Mouse (Mus musculus): ENCODE data around the gene Iqsec1.

The Iqsec1 gene

DNA sequence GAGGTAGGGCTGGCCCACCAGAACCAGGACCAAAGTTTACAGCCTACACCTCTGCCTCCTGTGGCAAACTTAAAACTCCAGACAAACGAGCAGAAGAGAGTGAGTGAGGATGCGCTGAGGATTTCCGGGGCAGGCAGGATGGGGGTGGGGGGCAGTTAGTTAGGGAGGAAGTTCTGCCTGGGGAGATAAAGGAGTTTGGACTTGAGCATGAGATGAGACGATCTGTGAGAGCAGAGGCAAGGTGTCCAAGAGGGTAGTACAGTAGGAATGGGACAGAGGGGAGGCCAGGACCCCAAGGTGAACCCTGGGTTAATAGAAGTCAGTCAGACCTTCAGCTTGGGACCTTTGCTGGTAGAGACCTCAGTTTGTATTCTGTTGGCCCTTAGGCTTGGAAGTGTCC lies 370.2 kb downstream of the Iqsec1 start:
- DNase-seq (ENCODE audit: low spot score), result no peak

- no peak for DNase-seq (ENCODE audit: low spot score)
Observed at GRCm38 (mm10) chr6:90616481-90616880, 372.0 kb downstream of the Iqsec1 start.

- DNase-seq (ENCODE audit: low spot score), result no peak
Observed at GRCm38 (mm10) chr6:90615991-90616390, 372.5 kb downstream of the Iqsec1 start.

DNA sequence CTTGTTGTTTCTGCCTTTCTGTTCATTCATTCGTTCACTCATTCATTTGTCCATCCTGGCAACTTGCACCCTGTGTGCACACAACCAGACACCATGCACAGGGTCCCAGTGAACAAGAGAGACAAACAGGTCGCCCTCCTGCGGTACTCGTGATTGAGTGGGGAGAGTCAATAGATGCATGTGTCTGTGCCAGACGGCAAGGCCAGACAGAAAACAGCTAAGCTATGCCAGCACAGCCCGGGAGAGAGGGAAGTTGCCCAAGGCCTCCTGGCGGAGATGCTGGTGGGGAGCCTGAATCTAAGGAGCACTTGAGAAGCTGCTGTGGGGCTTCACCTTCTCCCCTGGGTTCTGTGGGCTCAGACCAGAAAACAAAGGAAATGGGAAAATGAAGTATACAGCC lies 373.1 kb downstream of the Iqsec1 start:
- no peak for DNase-seq (ENCODE audit: low spot score)

DNA sequence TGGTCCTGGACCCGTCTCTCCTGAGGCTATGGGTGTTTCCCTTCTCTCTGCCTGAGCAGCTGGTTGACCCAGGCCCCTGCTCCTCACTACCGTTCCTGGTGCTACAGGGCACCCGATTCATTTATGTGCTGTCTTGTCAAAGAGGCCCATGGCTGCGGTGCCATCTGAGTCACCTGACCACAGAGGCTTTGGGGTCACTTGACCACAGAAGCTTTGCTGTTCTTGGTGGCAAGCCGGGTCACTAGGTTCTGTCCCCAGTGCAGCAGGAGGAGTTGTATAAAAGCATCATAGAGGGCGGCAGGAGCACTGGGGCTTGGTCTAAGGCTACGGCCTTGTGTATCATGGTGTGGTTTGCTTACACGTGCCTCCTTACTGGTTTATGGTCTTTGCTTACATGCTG lies 375.2 kb downstream of the Iqsec1 start:
- no peak for DNase-seq (ENCODE audit: low spot score)

GRCm38 (mm10) chr6:90610248-90610647 lies 378.2 kb downstream of the Iqsec1 start:
- no peak for DNase-seq (ENCODE audit: low spot score)

DNA sequence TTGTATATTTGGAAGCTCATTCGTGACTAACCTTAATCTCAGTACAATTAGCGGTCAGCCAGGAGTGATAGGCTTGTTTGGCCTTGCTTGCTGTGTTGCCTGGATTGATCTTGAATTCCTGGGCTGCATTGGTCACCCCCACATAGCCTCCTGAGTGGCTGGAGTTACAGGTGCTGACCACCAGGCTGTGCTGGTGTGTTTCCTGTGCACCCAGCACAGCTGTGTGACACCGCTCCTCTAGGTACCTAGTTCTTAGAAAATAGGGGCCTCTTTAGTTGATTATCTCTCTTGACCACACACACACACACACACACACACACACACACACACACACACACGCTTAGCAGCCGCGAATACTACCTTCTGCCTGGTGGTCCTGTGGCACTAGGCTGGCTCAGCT lies 380.3 kb downstream of the Iqsec1 start:
- peak; percentile 64 for DNase-seq (ENCODE audit: low spot score)

GRCm38 (mm10) chr6:90607196-90607595 lies 381.3 kb downstream of the Iqsec1 start:
- peak; percentile 83 for DNase-seq (ENCODE audit: low spot score)

DNA sequence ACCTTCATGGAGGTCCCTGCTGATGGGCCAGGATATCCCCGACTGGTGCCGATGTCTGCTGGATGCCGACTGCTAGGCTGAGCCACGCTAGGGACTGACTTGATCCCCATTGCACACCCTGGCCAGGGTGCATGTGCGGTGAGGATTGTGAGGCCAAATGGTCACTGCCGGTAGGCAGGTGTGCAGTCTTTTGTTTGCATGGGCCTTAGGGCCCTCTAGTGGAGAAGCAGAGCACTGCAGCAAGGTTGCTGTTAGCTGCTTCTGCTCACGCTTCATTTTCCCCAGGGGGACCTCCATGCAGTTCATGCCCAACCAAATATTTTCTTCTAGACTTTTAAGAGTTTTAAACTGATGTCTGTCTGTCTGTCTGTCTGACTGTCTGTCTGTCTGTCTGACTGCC lies 381.9 kb downstream of the Iqsec1 start:
- DNase-seq (ENCODE audit: low spot score), result peak; percentile 78
